Mouse (Mus musculus): ENCODE data around the gene Kncn. TPM values are rescaled to one million over a fixed set of nuclear protein-coding genes. Genes with fewer than 3 reads are reported as not detected.

Kncn gene
- polyA plus RNA-seq, 1 experiment, result not detected

DNA sequence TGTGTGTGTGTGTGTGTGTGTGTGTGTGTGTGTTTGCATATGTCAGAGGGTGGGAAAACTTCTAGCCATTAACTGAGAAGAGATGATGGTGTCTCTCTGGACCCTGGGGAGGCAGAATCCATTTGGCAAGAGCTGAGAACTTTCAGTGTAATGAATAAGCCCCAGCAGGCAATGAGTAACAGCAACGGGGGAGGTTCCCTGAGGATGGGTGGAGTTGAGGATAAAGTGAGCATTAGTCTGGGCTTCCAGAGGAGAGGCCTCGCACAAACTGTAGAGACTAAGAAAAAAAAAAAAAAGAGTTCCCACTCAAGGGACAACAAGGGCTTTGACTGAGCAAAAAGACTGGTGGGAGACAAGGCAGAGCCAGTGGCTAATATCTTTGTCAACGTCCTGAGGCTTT, 10.1 kb downstream of the Kncn start:
- Histone ChIP-seq H3K4me3 (ENCODE audit: insufficient read depth, low read length) (no peak overlapping the region), H3K27ac (ENCODE audit: insufficient read depth, low read length) (no peak overlapping the region), H3K4me1 (ENCODE audit: control insufficient read depth, insufficient read depth, low read length) (no peaks in the 10 kb centered on the region)
- TF ChIP-seq POLR2A (IDR thresholded peaks at IDR 0.05; ENCODE audit: low read depth, low read length), result no peak
- no peak for TF ChIP-seq CTCF (IDR thresholded peaks at IDR 0.05; ENCODE audit: borderline replicate concordance, insufficient read depth, low read length)

DNA sequence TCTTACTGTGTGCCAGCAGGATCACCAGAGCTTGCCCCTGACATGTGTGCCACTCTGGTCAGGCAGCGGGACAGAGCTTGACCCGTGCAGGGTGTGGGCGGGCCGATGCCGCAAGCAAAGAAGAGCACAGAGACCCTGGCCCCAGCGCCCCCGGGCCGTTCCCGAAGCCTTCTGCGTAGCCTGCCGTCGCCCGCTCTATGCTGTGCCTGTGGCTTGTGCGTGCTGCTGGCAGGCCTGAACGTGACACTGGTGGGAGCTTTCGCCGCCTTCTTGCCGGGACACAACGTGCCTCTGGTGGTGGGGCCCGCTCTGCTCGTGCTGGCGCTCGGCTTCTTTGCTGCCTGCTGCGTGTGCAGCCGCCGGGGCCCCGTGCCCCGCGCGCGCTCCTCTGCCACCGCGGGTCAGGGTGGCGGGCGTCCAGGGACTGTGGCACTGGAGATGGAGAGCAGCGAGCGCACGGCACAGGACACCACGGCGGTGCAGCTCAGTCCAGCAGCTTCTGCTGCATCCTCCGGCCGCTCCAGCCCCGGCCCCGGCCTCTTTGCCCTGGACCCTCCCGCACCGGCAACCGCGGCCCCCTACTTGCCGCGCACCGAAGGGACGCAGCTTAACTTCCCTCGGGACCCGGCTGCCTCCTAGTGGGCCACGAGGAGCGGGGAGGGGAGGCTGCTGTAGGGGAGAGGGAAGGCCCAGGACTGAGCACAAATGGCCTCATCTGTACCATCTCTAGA, 13.9 kb downstream of the Kncn start:
- Histone ChIP-seq H3K4me1 (ENCODE audit: control insufficient read depth, insufficient read depth, low read length) (no peaks in the 10 kb centered on the region), H3K27ac (ENCODE audit: insufficient read depth, low read length) (no peak overlapping the region), H3K4me3 (ENCODE audit: insufficient read depth, low read length) (no peak overlapping the region)
- TF ChIP-seq CTCF (IDR thresholded peaks at IDR 0.05; ENCODE audit: borderline replicate concordance, insufficient read depth, low read length) (no peak), POLR2A (IDR thresholded peaks at IDR 0.05; ENCODE audit: low read depth, low read length) (no peak)

- no peak overlapping the region for H3K27ac ChIP-seq (ENCODE audit: insufficient read depth, low read length)
- H3K4me3 ChIP-seq (ENCODE audit: insufficient read depth, low read length), result no peak overlapping the region
- no peaks in the 10 kb centered on the region for H3K4me1 ChIP-seq (ENCODE audit: control insufficient read depth, insufficient read depth, low read length)
- peak; percentile 32; the same call in 1 of the 2 replicates for TF ChIP-seq CTCF (IDR thresholded peaks at IDR 0.05; ENCODE audit: borderline replicate concordance, insufficient read depth, low read length)
- TF ChIP-seq POLR2A (IDR thresholded peaks at IDR 0.05; ENCODE audit: low read depth, low read length), result no peak
Observed at GRCm38 (mm10) chr4:115902816-115903215, 18.6 kb downstream of the Kncn start.

GRCm38 (mm10) chr4:115904375-115904774, 20.2 kb downstream of the Kncn start:
- no peak overlapping the region for H3K4me3 ChIP-seq (ENCODE audit: insufficient read depth, low read length)
- no peak overlapping the region for H3K27ac ChIP-seq (ENCODE audit: insufficient read depth, low read length)
- no peak for TF ChIP-seq POLR2A (IDR thresholded peaks at IDR 0.05; ENCODE audit: low read depth, low read length)
- TF ChIP-seq CTCF (IDR thresholded peaks at IDR 0.05; ENCODE audit: borderline replicate concordance, insufficient read depth, low read length), result no peak
- no peaks in the 10 kb centered on the region; the same call in 1 of the 2 replicates for H3K4me1 ChIP-seq (ENCODE audit: control insufficient read depth, insufficient read depth, low read length)

- Histone ChIP-seq H3K27ac (ENCODE audit: insufficient read depth, low read length) (no peak overlapping the region), H3K4me1 (ENCODE audit: control insufficient read depth, insufficient read depth, low read length) (no peaks in the 10 kb centered on the region; the same call in 1 of the 2 replicates), H3K4me3 (ENCODE audit: insufficient read depth, low read length) (no peak overlapping the region)
- TF ChIP-seq POLR2A (IDR thresholded peaks at IDR 0.05; ENCODE audit: low read depth, low read length) (no peak), CTCF (IDR thresholded peaks at IDR 0.05; ENCODE audit: borderline replicate concordance, insufficient read depth, low read length) (no peak)
Observed at GRCm38 (mm10) chr4:115905701-115906100, 21.5 kb downstream of the Kncn start.

GRCm38 (mm10) chr4:115906791-115907190, 22.6 kb downstream of the Kncn start:
- Histone ChIP-seq H3K4me3 (ENCODE audit: insufficient read depth, low read length) (no peak overlapping the region), H3K27ac (ENCODE audit: insufficient read depth, low read length) (no peak overlapping the region), H3K4me1 (ENCODE audit: control insufficient read depth, insufficient read depth, low read length) (no peaks in the 10 kb centered on the region; the same call in 1 of the 2 replicates)
- no peak for TF ChIP-seq CTCF (IDR thresholded peaks at IDR 0.05; ENCODE audit: borderline replicate concordance, insufficient read depth, low read length)

DNA sequence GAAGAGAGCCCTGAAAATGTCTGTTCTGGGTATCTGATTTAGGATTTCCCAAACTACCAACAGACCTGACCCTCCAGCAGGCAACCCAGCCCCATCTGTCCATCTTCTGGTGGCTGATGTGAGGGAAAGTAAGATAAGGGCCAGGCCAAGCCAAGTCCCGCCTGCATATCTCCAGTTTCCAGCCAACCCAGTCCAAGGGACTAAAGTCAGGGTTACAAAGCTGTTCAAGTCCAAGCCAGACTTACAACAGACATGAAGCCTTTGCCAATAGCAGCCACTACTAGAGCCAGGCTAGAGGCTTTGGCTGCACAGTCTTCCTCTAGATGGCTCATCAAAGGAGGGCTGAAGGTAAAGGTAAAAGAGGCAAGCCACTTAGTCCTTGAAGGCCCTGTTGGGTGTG, 23.8 kb downstream of the Kncn start:
- TF ChIP-seq POLR2A (IDR thresholded peaks at IDR 0.05; ENCODE audit: low read depth, low read length), result no peak
- TF ChIP-seq CTCF (IDR thresholded peaks at IDR 0.05; ENCODE audit: borderline replicate concordance, insufficient read depth, low read length), result no peak
- Histone ChIP-seq H3K4me3 (ENCODE audit: insufficient read depth, low read length) (no peak overlapping the region), H3K4me1 (ENCODE audit: control insufficient read depth, insufficient read depth, low read length) (no peaks in the 10 kb centered on the region; the same call in 1 of the 2 replicates), H3K27ac (ENCODE audit: insufficient read depth, low read length) (no peak overlapping the region)

- TF ChIP-seq CTCF (IDR thresholded peaks at IDR 0.05; ENCODE audit: borderline replicate concordance, insufficient read depth, low read length), result no peak
- TF ChIP-seq POLR2A (IDR thresholded peaks at IDR 0.05; ENCODE audit: low read depth, low read length), result no peak
- Histone ChIP-seq H3K4me3 (ENCODE audit: insufficient read depth, low read length) (no peak overlapping the region), H3K4me1 (ENCODE audit: control insufficient read depth, insufficient read depth, low read length) (no peaks in the 10 kb centered on the region; the same call in 1 of the 2 replicates), H3K27ac (ENCODE audit: insufficient read depth, low read length) (no peak overlapping the region)
Observed at GRCm38 (mm10) chr4:115908641-115909040, 24.4 kb downstream of the Kncn start.

DNA sequence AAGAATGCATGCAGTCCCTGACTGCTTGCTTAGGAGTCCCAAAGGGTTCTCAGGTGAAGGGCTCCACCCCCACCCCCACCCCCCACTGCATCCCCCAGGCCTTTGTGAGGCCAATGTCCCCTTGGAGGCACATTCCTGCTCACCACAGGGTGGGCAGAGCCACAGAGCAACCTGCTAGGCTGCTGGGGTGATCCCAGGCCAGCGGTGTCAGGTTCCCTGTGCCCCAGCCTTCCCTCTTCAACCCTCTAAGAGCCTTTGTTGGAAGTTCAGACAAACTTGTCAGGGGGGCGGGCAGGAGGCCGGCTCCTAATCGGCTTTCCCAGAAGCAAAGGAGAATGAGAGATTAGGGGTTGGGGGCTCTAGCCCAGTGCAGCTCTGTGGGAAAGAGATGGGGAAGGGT, 27.4 kb downstream of the Kncn start:
- Histone ChIP-seq H3K4me3 (ENCODE audit: insufficient read depth, low read length) (no peak overlapping the region), H3K4me1 (ENCODE audit: control insufficient read depth, insufficient read depth, low read length) (no peaks in the 10 kb centered on the region; the same call in 1 of the 2 replicates), H3K27ac (ENCODE audit: insufficient read depth, low read length) (no peak overlapping the region)
- TF ChIP-seq CTCF (IDR thresholded peaks at IDR 0.05; ENCODE audit: borderline replicate concordance, insufficient read depth, low read length), result no peak
- TF ChIP-seq POLR2A (IDR thresholded peaks at IDR 0.05; ENCODE audit: low read depth, low read length), result no peak

DNA sequence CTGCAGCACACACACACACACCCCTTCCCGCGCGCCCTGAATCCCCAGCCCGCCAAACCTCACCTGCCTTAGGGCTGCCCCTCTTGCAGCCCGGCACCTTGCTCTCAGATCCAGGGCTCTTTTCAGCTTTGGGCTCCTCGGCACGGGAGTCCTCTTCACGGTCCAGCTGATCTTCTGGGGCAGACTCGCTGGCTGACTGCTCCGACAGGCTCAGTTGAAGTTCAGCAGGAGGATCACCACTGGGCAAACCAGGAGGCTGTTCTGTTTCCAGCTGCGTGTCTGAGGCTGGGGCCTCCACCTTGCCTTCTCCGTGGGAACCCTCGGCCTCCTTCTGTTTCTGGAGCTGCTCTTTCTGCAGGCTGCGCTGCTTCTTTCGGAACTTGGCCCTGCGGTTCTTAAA, 35.7 kb downstream of the Kncn start:
- TF ChIP-seq CTCF (IDR thresholded peaks at IDR 0.05; ENCODE audit: borderline replicate concordance, insufficient read depth, low read length), result no peak
- no peak for TF ChIP-seq POLR2A (IDR thresholded peaks at IDR 0.05; ENCODE audit: low read depth, low read length)
- H3K4me1 ChIP-seq (ENCODE audit: control insufficient read depth, insufficient read depth, low read length), result peaks cover 5% of the 10 kb centered on the region; the same call in 1 of the 2 replicates
- no peak overlapping the region for H3K27ac ChIP-seq (ENCODE audit: insufficient read depth, low read length)
- H3K4me3 ChIP-seq (ENCODE audit: insufficient read depth, low read length), result no peak overlapping the region

Measured in embryonic fibroblast, embryonic 13.5 days (primary cell).